Mouse (Mus musculus) mature B cell (primary cell): Measurements from ENCODE around the gene Plagl2.
"Not testable (repeated sequence)": the region's sequence is repeated elsewhere in the genome, so short reads cannot be mapped to it uniquely, and the experiment has no call there.

Experiments
- in situ Hi-C: fragments of 300-500 bp; cut with MboI; formaldehyde crosslinking; loops from 2 replicates; pipeline ENCODE4 v1.14.3; 2019

Plagl2 gene

GRCm38 (mm10) chr2:153241250-153242014 lies at the start of gene Plagl2, which contains the start of gene Pofut1:
Gene Plagl2 (minus strand): TSS chr2:153241426.
Gene Pofut1 (plus strand): TSS chr2:153241533.
- in situ Hi-C loops: no loop called here

GRCm38 (mm10) chr2:153287835-153288234 lies 46.6 kb upstream of the Plagl2 start:
- in situ Hi-C loops: no loop called here

- in situ Hi-C loops: no loop called here
Observed at GRCm38 (mm10) chr2:153286524-153286923, 45.3 kb upstream of the Plagl2 start.

- in situ Hi-C loops: no loop called here
Observed at GRCm38 (mm10) chr2:153283919-153284318, 42.7 kb upstream of the Plagl2 start.

- in situ Hi-C loops: no loop called here
Observed at GRCm38 (mm10) chr2:153278357-153278756, 37.1 kb upstream of the Plagl2 start.

GRCm38 (mm10) chr2:153276846-153277245 lies 35.6 kb upstream of the Plagl2 start:
- in situ Hi-C loops: not testable (repeated sequence)

- in situ Hi-C loops: no loop called here
Observed at GRCm38 (mm10) chr2:153276440-153276839, 35.2 kb upstream of the Plagl2 start.

- in situ Hi-C loops: not testable (repeated sequence)
Observed at GRCm38 (mm10) chr2:153275577-153275976, 34.4 kb upstream of the Plagl2 start.

- in situ Hi-C loops: no loop called here
Observed at GRCm38 (mm10) chr2:153274919-153275247, 33.7 kb upstream of the Plagl2 start.

- in situ Hi-C loops: not testable (repeated sequence)
Observed at GRCm38 (mm10) chr2:153274200-153274918, 33.1 kb upstream of the Plagl2 start.

- in situ Hi-C loops: not testable (repeated sequence)
Observed at GRCm38 (mm10) chr2:153270231-153270915, 29.1 kb upstream of the Plagl2 start.

- in situ Hi-C loops: no loop called here
Observed at GRCm38 (mm10) chr2:153267331-153267730, 26.1 kb upstream of the Plagl2 start.

- in situ Hi-C loops: no loop called here
Observed at GRCm38 (mm10) chr2:153263053-153263452, 21.8 kb upstream of the Plagl2 start.

GRCm38 (mm10) chr2:153259864-153260674 lies 18.8 kb upstream of the Plagl2 start:
- in situ Hi-C loops: no loop called here

GRCm38 (mm10) chr2:153259030-153259863 lies 18.0 kb upstream of the Plagl2 start:
- in situ Hi-C loops: no loop called here

- in situ Hi-C loops: no loop called here
Observed at GRCm38 (mm10) chr2:153256604-153257003, 15.4 kb upstream of the Plagl2 start.

- in situ Hi-C loops: no loop called here
Observed at GRCm38 (mm10) chr2:153249751-153250150, 8.5 kb upstream of the Plagl2 start.

- in situ Hi-C loops: no loop called here
Observed at GRCm38 (mm10) chr2:153242156-153242555, 930 bp upstream of the Plagl2 start.

- in situ Hi-C loops: no loop called here
Observed at GRCm38 (mm10) chr2:153240701-153241235, 458 bp downstream of the Plagl2 start.

- in situ Hi-C loops: no loop called here
Observed at GRCm38 (mm10) chr2:153239860-153240480, 1.3 kb downstream of the Plagl2 start.
